Mouse (Mus musculus): ENCODE data around the gene Ror2.
"Not testable (repeated sequence)": the region's sequence is repeated elsewhere in the genome, so short reads cannot be mapped to it uniquely, and the experiment has no call there.

Ror2 gene

GRCm38 (mm10) chr13:53285756-53286361 is at the start of gene Ror2:
TSS of gene Ror2 (minus strand) at chr13:53286124.
- DNase-seq (ENCODE audit: low spot score): peak; percentile 59

- DNase-seq (ENCODE audit: low spot score): no peak
Measured at GRCm38 (mm10) chr13:53333769-53334168, 47.8 kb upstream of the Ror2 start.

- no peak for DNase-seq (ENCODE audit: low spot score)
Measured at GRCm38 (mm10) chr13:53330246-53330645, 44.3 kb upstream of the Ror2 start.

- DNase-seq (ENCODE audit: low spot score): no peak
Measured at GRCm38 (mm10) chr13:53325531-53325930, 39.6 kb upstream of the Ror2 start.

- no peak for DNase-seq (ENCODE audit: low spot score)
Measured at GRCm38 (mm10) chr13:53323661-53324060, 37.7 kb upstream of the Ror2 start.

GRCm38 (mm10) chr13:53320899-53321298 is 35.0 kb upstream of the Ror2 start:
- no peak for DNase-seq (ENCODE audit: low spot score)

GRCm38 (mm10) chr13:53316515-53317295 is 30.8 kb upstream of the Ror2 start:
- DNase-seq (ENCODE audit: low spot score): no peak

GRCm38 (mm10) chr13:53315757-53316156 is 29.8 kb upstream of the Ror2 start:
- DNase-seq (ENCODE audit: low spot score): not testable (repeated sequence)

- no peak for DNase-seq (ENCODE audit: low spot score)
Measured at GRCm38 (mm10) chr13:53310442-53310841, 24.5 kb upstream of the Ror2 start.

GRCm38 (mm10) chr13:53309661-53310160 is 23.8 kb upstream of the Ror2 start:
- peak; percentile 10 for DNase-seq (ENCODE audit: low spot score)

- DNase-seq (ENCODE audit: low spot score): no peak
Measured at GRCm38 (mm10) chr13:53309148-53309547, 23.2 kb upstream of the Ror2 start.

- no peak for DNase-seq (ENCODE audit: low spot score)
Measured at GRCm38 (mm10) chr13:53306836-53307235, 20.9 kb upstream of the Ror2 start.

GRCm38 (mm10) chr13:53305256-53305655 is 19.3 kb upstream of the Ror2 start:
- no peak for DNase-seq (ENCODE audit: low spot score)

- DNase-seq (ENCODE audit: low spot score): no peak
Measured at GRCm38 (mm10) chr13:53302688-53303087, 16.8 kb upstream of the Ror2 start.

GRCm38 (mm10) chr13:53293065-53293464 is 7.1 kb upstream of the Ror2 start:
- DNase-seq (ENCODE audit: low spot score): no peak

- DNase-seq (ENCODE audit: low spot score): no peak
Measured at GRCm38 (mm10) chr13:53292244-53292643, 6.3 kb upstream of the Ror2 start.

- peak; percentile 42 for DNase-seq (ENCODE audit: low spot score)
Measured at GRCm38 (mm10) chr13:53285261-53285755, 616 bp downstream of the Ror2 start.

- DNase-seq (ENCODE audit: low spot score): no peak
Measured at GRCm38 (mm10) chr13:53284740-53285191, 1.2 kb downstream of the Ror2 start.

- DNase-seq (ENCODE audit: low spot score): no peak
Measured at GRCm38 (mm10) chr13:53281604-53282396, 4.1 kb downstream of the Ror2 start.

GRCm38 (mm10) chr13:53278908-53279307 is 7.0 kb downstream of the Ror2 start:
- DNase-seq (ENCODE audit: low spot score): no peak

- no peak for DNase-seq (ENCODE audit: low spot score)
Measured at GRCm38 (mm10) chr13:53276381-53276780, 9.5 kb downstream of the Ror2 start.

GRCm38 (mm10) chr13:53275778-53276177 is 10.1 kb downstream of the Ror2 start:
- no peak for DNase-seq (ENCODE audit: low spot score)
